Mouse (Mus musculus): Measurements from ENCODE around the gene Cdyl2. TPM values are rescaled to one million over a fixed set of nuclear protein-coding genes. Genes with fewer than 3 reads are reported as not detected.

Cdyl2 gene
- polyA plus RNA-seq, 1 experiment from 2014 or later = 7.3 TPM

Other genes with a start within 250 kb of the Cdyl2 start
- gene Dynlrb2, start 228.0 kb downstream of the Cdyl2 start, polyA plus RNA-seq (2015; fragmentation: Nextera tagmentation; extraction: Ambion mirVana) = 78.6 and 91.4 TPM in 2 replicates
- 92.3 and 92.9 TPM in 2 replicates for gene Cmc2, start 188.5 kb upstream of the Cdyl2 start, polyA plus RNA-seq (2015; fragmentation: Nextera tagmentation; extraction: Ambion mirVana)
- 44.7 and 44.8 TPM in 2 replicates for gene Cenpn, start 188.7 kb upstream of the Cdyl2 start, polyA plus RNA-seq (2015; fragmentation: Nextera tagmentation; extraction: Ambion mirVana)
- 13.4 and 14.4 TPM in 2 replicates for gene Atmin, start 210.4 kb upstream of the Cdyl2 start, polyA plus RNA-seq (2015; fragmentation: Nextera tagmentation; extraction: Ambion mirVana)
- 3.4 TPM in 2 replicates for gene 1700030J22Rik, start 246.0 kb upstream of the Cdyl2 start, polyA plus RNA-seq (2015; fragmentation: Nextera tagmentation; extraction: Ambion mirVana)

Data from lung, embryonic 16.5 days (tissue).